Mouse (Mus musculus) gastrocnemius, postnatal 4 days (tissue): Measurements from ENCODE around the gene Sbf1. TPM values are rescaled to one million over a fixed set of nuclear protein-coding genes. Genes with fewer than 3 reads are reported as not detected.
A peak's percentile ranks its signal among the peaks of the same experiment; 100 is the strongest.

Source experiments
- DNase-seq, 2 experiments: peaks; one replicate each; pipeline ENCODE4 v3.0.0; 2021 to 2022; ENCODE audit warnings: low spot score in 2 of 2, mixed read lengths in 2 of 2
- total RNA-seq, 2 experiments: library from RNA; stranded (reverse); gene quantifications; 2 replicates each; pipeline ENCODE4 v1.2.3; 2021

Gene Sbf1
- total RNA-seq, 2 experiments from 2014 or later: 69.4 to 73.9 TPM

GRCm38 (mm10) chr15:89322670-89323522 lies 7.8 kb upstream of the Sbf1 start, which contains the start of gene Adm2:
Gene Adm2, plus strand, starts transcription at chr15:89322720.
- DNase-seq: no peak

GRCm38 (mm10) chr15:89321264-89321663 lies 6.2 kb upstream of the Sbf1 start:
- no peak for DNase-seq

- DNase-seq: no peak
Observed at GRCm38 (mm10) chr15:89316146-89316545, 1.0 kb upstream of the Sbf1 start.

GRCm38 (mm10) chr15:89314511-89315189 lies 461 bp downstream of the Sbf1 start:
- DNase-seq: peak in 1 of 2 experiments; percentile 35

- no peak for DNase-seq
Observed at GRCm38 (mm10) chr15:89314107-89314506, 1.0 kb downstream of the Sbf1 start.

GRCm38 (mm10) chr15:89313359-89313758 lies 1.8 kb downstream of the Sbf1 start:
- DNase-seq: no peak

- no peak for DNase-seq
Observed at GRCm38 (mm10) chr15:89309962-89310498, 5.1 kb downstream of the Sbf1 start.

- no peak for DNase-seq
Observed at GRCm38 (mm10) chr15:89308406-89309139, 6.5 kb downstream of the Sbf1 start.

GRCm38 (mm10) chr15:89307461-89307860 lies 7.7 kb downstream of the Sbf1 start:
- no peak for DNase-seq

GRCm38 (mm10) chr15:89305966-89306365 lies 9.1 kb downstream of the Sbf1 start:
- DNase-seq: no peak

- no peak for DNase-seq
Observed at GRCm38 (mm10) chr15:89300600-89300999, 14.5 kb downstream of the Sbf1 start.

GRCm38 (mm10) chr15:89300180-89300579 lies 14.9 kb downstream of the Sbf1 start:
- DNase-seq: no peak

GRCm38 (mm10) chr15:89297695-89298094 lies 17.4 kb downstream of the Sbf1 start:
- no peak for DNase-seq

GRCm38 (mm10) chr15:89296465-89296864 lies 18.6 kb downstream of the Sbf1 start:
- DNase-seq: peak in 1 of 2 experiments; percentile 46

- no peak for DNase-seq
Observed at GRCm38 (mm10) chr15:89295580-89296165, 19.4 kb downstream of the Sbf1 start.

GRCm38 (mm10) chr15:89293778-89294177 lies 21.3 kb downstream of the Sbf1 start:
- no peak for DNase-seq

GRCm38 (mm10) chr15:89292795-89293194 lies 22.3 kb downstream of the Sbf1 start:
- no peak for DNase-seq

GRCm38 (mm10) chr15:89291521-89291920 lies 23.6 kb downstream of the Sbf1 start:
- DNase-seq: no peak

GRCm38 (mm10) chr15:89289455-89289854 lies 25.7 kb downstream of the Sbf1 start:
- no peak for DNase-seq

- no peak for DNase-seq
Observed at GRCm38 (mm10) chr15:89288227-89288767, 26.8 kb downstream of the Sbf1 start.

- no peak for DNase-seq
Observed at GRCm38 (mm10) chr15:89286582-89286981, 28.5 kb downstream of the Sbf1 start.
